9 mouse cellular contexts compared by ENCODE assay signal in genomic region chr2:125470553-125471295, GRCm38 (mm10). TPM values are rescaled to one million over a fixed set of nuclear protein-coding genes. Genes with fewer than 3 reads are reported as not detected.
DNase-seq lines count a peak whose midpoint lies in the region; ATAC-seq and TF ChIP-seq lines count a peak whose summit lies in the region.
"Had no signal": no experiment of that assay in that cellular context is flagged by ENCODE, and none has a peak within 500 bp of the region (broad histone marks: within the 10 kb centered on the region; RNA-seq: fewer than 3 reads in every experiment).

No protein-coding gene starts in this region.

- no peaks in the 10 kb centered on the region for H3K36me3 ChIP-seq in stomach, postnatal 0 days (ENCODE audit: control insufficient read depth, insufficient read depth, low read length)

- no peaks in the 10 kb centered on the region for H3K27me3 ChIP-seq in stomach, postnatal 0 days (ENCODE audit: control insufficient read depth, insufficient read depth, low read length)
- H3K27me3 ChIP-seq: Patski had no signal

- TF ChIP-seq EP300 in stomach, postnatal 0 days (optimal IDR thresholded peaks at IDR 0.05) = no peak

- peak overlapping the region; percentile 20; the same call in 1 of the 2 replicates for H3K4me3 ChIP-seq in bone marrow macrophage, adult 2 months (ENCODE audit: insufficient read depth, low read length)
- no peak overlapping the region for H3K4me3 ChIP-seq in stomach, postnatal 0 days (ENCODE audit: low read depth, low read length)

- ATAC-seq in stomach, postnatal 0 days (ENCODE audit: low FRiP score, low TSS enrichment) = no peak

- WGBS in stomach, postnatal 0 days = 34% methylated on average over 8 of the region's 8 CpGs

- no peak overlapping the region for H3K4me2 ChIP-seq in stomach, postnatal 0 days (replicated peaks; ENCODE audit: low read depth)

- H3K9ac ChIP-seq in stomach, postnatal 0 days (ENCODE audit: low read length) = no peak overlapping the region

- peaks cover 3% of the 10 kb centered on the region; the same call in 1 of the 2 replicates for H3K4me1 ChIP-seq in bone marrow macrophage, adult 2 months (ENCODE audit: control insufficient read depth, insufficient read depth, low read length)
- no peaks in the 10 kb centered on the region for H3K4me1 ChIP-seq in stomach, postnatal 0 days (replicated peaks; ENCODE audit: control insufficient read depth, insufficient read depth)

- H3K9me3 ChIP-seq in stomach, postnatal 0 days (ENCODE audit: control insufficient read depth, low read length) = no peaks in the 10 kb centered on the region

- DNase-seq in kidney, adult 9 months = peak; percentile 42
- DNase-seq in kidney, adult 18-20 months = no peak
- peak; percentile 98 for DNase-seq in heart, adult 11 months
- DNase-seq in kidney, postnatal 25 days = peak; percentile 46 to 59
- no peak for DNase-seq in stomach, postnatal 0 days (ENCODE audit: low spot score)
- no peak for DNase-seq in thymus, postnatal 36 days
- DNase-seq in adrenal gland, adult 18-20 months (ENCODE audit: low spot score in 2 of 2) = no peak

- H3K27ac ChIP-seq in bone marrow macrophage, adult 2 months (ENCODE audit: insufficient read depth, low read depth, low read length) = no peak overlapping the region
- peak overlapping the region; percentile 49; the same call in 1 of the 2 replicates for H3K27ac ChIP-seq in stomach, postnatal 0 days (replicated peaks)

- TF ChIP-seq CTCF in bone marrow macrophage, adult 2 months (IDR thresholded peaks at IDR 0.05; ENCODE audit: low read depth, low read length) = no peak
- TF ChIP-seq CTCF in stomach, postnatal 0 days (IDR thresholded peaks at IDR 0.05; ENCODE audit: low read depth) = no peak

- TF ChIP-seq POLR2A in bone marrow macrophage, adult 2 months (IDR thresholded peaks at IDR 0.05; ENCODE audit: borderline replicate concordance, low read depth, low read length) = no peak

RNA-seq across cellular contexts. Expression of gene Gm9913, which starts 34.2 kb away (rescaled TPM):
- not detected in 2 replicates for polyA plus RNA-seq in bone marrow macrophage, adult 2 months (2012; ENCODE audit: insufficient read depth, insufficient read length, missing spikeins)
- polyA plus RNA-seq in stomach, postnatal 0 days (2015; fragmentation: Nextera tagmentation; extraction: Ambion mirVana) = 0.31 and 0.33 TPM in 2 replicates
- total RNA-seq in adrenal gland, adult 18-20 months (2021) = under 1 TPM in 1 of 2 experiments, not detected in 1; 0.16 TPM

RNA-seq across cellular contexts. Expression of gene Fbn1, which starts 37.1 kb away (rescaled TPM):
- polyA plus RNA-seq in bone marrow macrophage, adult 2 months (2012; ENCODE audit: insufficient read depth, insufficient read length, missing spikeins) = 0.37 and 0.99 TPM in 2 replicates
- 15.3 and 17.2 TPM in 2 replicates for polyA plus RNA-seq in stomach, postnatal 0 days (2015; fragmentation: Nextera tagmentation; extraction: Ambion mirVana)
- 10 to 100 TPM; 12.8 to 35.3 TPM for total RNA-seq in adrenal gland, adult 18-20 months (2021)

Comparison
In these comparisons a context has a peak if more than half of its experiments do, and no peak if none do; other contexts are left out.
1. DNase-seq: peak in kidney, adult 9 months (single experiment), heart, adult 11 months (single experiment) and kidney, postnatal 25 days (2 of 2); none in kidney, adult 18-20 months (single experiment), stomach, postnatal 0 days (single experiment), thymus, postnatal 36 days (0 of 2) and adrenal gland, adult 18-20 months (0 of 2).